Mouse (Mus musculus) gonadal fat pad, adult 2 months (tissue): ENCODE data around the gene Xpr1. TPM values are rescaled to one million over a fixed set of nuclear protein-coding genes. Genes with fewer than 3 reads are reported as not detected.
"Not testable (repeated sequence)": the region's sequence is repeated elsewhere in the genome, so short reads cannot be mapped to it uniquely, and the experiment has no call there.

Experiments used
- DNase-seq: peaks from one replicate; pipeline ENCODE4 v3.0.0-alpha.2; 2012; ENCODE audit warnings: low read depth
- polyA plus RNA-seq: library from polyadenylated mRNA; depleted of rRNA; stranded (reverse); fragments of >200 nt; gene quantifications from 2 replicates; pipeline ENCODE4 v1.2.3, GENCODE M21; 2012

The Xpr1 gene
- polyA plus RNA-seq, 1 experiment, result 7.8 TPM

- DNase-seq, result no peak
Measured at GRCm38 (mm10) chr1:155335963-155336362, 81.3 kb downstream of the Xpr1 start.

- no peak for DNase-seq
Measured at GRCm38 (mm10) chr1:155322183-155322582, 95.0 kb downstream of the Xpr1 start.

GRCm38 (mm10) chr1:155320091-155320833, 97.0 kb downstream of the Xpr1 start:
- no peak for DNase-seq

- DNase-seq, result no peak
Measured at GRCm38 (mm10) chr1:155319513-155319912, 97.7 kb downstream of the Xpr1 start.

GRCm38 (mm10) chr1:155311672-155312071, 105.5 kb downstream of the Xpr1 start:
- no peak for DNase-seq

GRCm38 (mm10) chr1:155306879-155307278, 110.3 kb downstream of the Xpr1 start:
- no peak for DNase-seq

- no peak for DNase-seq
Measured at GRCm38 (mm10) chr1:155303402-155303801, 113.8 kb downstream of the Xpr1 start.

GRCm38 (mm10) chr1:155297615-155298014, 119.6 kb downstream of the Xpr1 start:
- DNase-seq, result no peak

GRCm38 (mm10) chr1:155297203-155297602, 120.0 kb downstream of the Xpr1 start:
- DNase-seq, result no peak

GRCm38 (mm10) chr1:155293446-155293845, 123.8 kb downstream of the Xpr1 start:
- no peak for DNase-seq

GRCm38 (mm10) chr1:155289411-155289810, 127.8 kb downstream of the Xpr1 start:
- DNase-seq, result no peak

GRCm38 (mm10) chr1:155288033-155288432, 129.2 kb downstream of the Xpr1 start:
- DNase-seq, result no peak

GRCm38 (mm10) chr1:155283808-155284207, 133.4 kb downstream of the Xpr1 start:
- no peak for DNase-seq

GRCm38 (mm10) chr1:155281003-155281793, 136.0 kb downstream of the Xpr1 start:
- DNase-seq, result no peak

- DNase-seq, result no peak
Measured at GRCm38 (mm10) chr1:155280306-155280705, 136.9 kb downstream of the Xpr1 start.

GRCm38 (mm10) chr1:155276381-155277033, 140.7 kb downstream of the Xpr1 start:
- DNase-seq, result no peak

- no peak for DNase-seq
Measured at GRCm38 (mm10) chr1:155275793-155276192, 141.4 kb downstream of the Xpr1 start.

GRCm38 (mm10) chr1:155274976-155275375, 142.2 kb downstream of the Xpr1 start:
- DNase-seq, result no peak

- no peak for DNase-seq
Measured at GRCm38 (mm10) chr1:155272953-155273352, 144.3 kb downstream of the Xpr1 start.

GRCm38 (mm10) chr1:155262496-155262895, 154.7 kb downstream of the Xpr1 start:
- not testable (repeated sequence) for DNase-seq

- DNase-seq, result no peak
Measured at GRCm38 (mm10) chr1:155254309-155254708, 162.9 kb downstream of the Xpr1 start.

- DNase-seq, result no peak
Measured at GRCm38 (mm10) chr1:155253126-155253525, 164.1 kb downstream of the Xpr1 start.
